ENCODE assay signal across 11 mouse cellular contexts in the genomic region with DNA sequence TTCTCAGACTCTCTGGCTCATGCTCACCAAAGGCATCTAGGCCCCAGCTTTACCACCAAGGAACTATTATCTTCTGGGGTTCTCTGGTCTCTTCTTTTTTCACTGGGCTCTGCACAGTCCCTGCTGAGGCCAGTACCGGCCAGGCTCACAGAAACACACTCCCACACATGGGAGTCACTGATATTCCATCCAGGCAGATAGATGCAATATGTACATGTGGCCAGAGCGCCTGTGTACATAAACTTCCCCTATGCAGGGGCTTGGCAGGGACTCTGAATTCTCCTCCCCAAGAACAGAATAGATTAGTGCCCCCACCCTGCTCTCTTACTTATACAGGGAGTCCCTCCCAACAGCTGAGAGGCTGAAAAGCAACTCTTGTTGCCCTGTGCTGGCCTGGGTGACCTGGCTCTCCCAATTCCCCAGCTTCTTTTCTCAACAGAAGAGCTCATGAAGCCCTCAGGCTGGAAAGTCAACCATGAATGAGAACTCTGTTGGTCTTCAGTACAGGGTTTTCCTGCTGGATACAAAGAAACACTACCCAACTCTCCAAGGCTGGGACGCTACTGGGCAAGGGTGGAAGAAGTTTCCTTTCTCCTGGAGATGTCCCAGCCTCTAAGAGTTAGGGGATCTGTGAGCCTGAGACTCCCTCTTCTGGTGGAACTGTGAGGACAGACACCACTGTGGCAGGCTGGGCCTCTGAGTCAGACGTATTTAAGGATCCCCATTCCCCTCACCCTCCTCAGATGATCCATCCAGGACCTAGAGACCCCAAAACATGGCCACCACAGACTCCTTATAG.
DNase-seq lines count a peak whose midpoint lies in the region; ATAC-seq and TF ChIP-seq lines count a peak whose summit lies in the region.
"Had no signal": no experiment of that assay in that cellular context is flagged by ENCODE, and none has a peak within 500 bp of the region (broad histone marks: within the 10 kb centered on the region; RNA-seq: fewer than 3 reads in every experiment).

No protein-coding gene starts in this region.

- no peaks in the 10 kb centered on the region for H3K27me3 ChIP-seq in heart, adult 2 months (ENCODE audit: control insufficient read depth, insufficient read depth, low read length)

- peak; percentile 29 for TF ChIP-seq CTCF in heart, adult 2 months (IDR thresholded peaks at IDR 0.05)
- TF ChIP-seq CTCF in lung, adult 2 months (IDR thresholded peaks at IDR 0.05; ENCODE audit: insufficient read depth, low read length), result peak; percentile 57
- peak; percentile 60 for TF ChIP-seq CTCF in brain, embryonic 14.5 days (IDR thresholded peaks at IDR 0.05; ENCODE audit: borderline replicate concordance, extremely low read depth, insufficient read depth, insufficient read length)

- no peak for ATAC-seq in megakaryocyte progenitor cell, adult 5-6 weeks (replicated peaks; ENCODE audit: poor library complexity)
- ATAC-seq: Patski had no signal

- DNase-seq in heart, adult 2 months, result no peak
- DNase-seq in heart, adult 8-10 months (ENCODE audit: low spot score), result no peak
- no peak for DNase-seq in lung, adult 2 months
- no peak for DNase-seq in lung, adult 18-20 months
- DNase-seq in brain, embryonic 14.5 days (ENCODE audit: low read depth), result peak; percentile 55
- DNase-seq in lung, postnatal 36 days, result peak; percentile 46
- DNase-seq in heart, postnatal 25 days (ENCODE audit: low spot score), result no peak
- DNase-seq: cerebellum, adult 11 months; liver, embryonic 13.5 days had no signal

- TF ChIP-seq EP300 in heart, adult 2 months (IDR thresholded peaks at IDR 0.05; ENCODE audit: insufficient read depth, low read depth, low read length), result no peak

- intact Hi-C loops in heart, adult 2 months (cut with DNase I), result no loop called here
- intact Hi-C loops in heart, postnatal 25 days (cut with DNase I), result no loop called here

- no peaks in the 10 kb centered on the region for H3K79me2 ChIP-seq in heart, adult 2 months (replicated peaks; ENCODE audit: control insufficient read depth, insufficient read depth, low read length)

- 43% methylated on average over 4 of the region's 4 CpGs for WGBS in heart, adult 2 months
- 46% methylated on average over 4 of the region's 4 CpGs for WGBS in lung, adult 2 months

- no peaks in the 10 kb centered on the region for H3K36me3 ChIP-seq in heart, adult 2 months (ENCODE audit: control insufficient read depth, insufficient read depth, low read length)
- H3K36me3 ChIP-seq: liver, embryonic 13.5 days had no signal

- no peak overlapping the region for H3K9ac ChIP-seq in heart, adult 2 months (ENCODE audit: low read depth, low read length)
- H3K9ac ChIP-seq: liver, embryonic 13.5 days had no signal

- H3K4me1 ChIP-seq in heart, adult 2 months (ENCODE audit: control insufficient read depth, insufficient read depth, low read length), result no peaks in the 10 kb centered on the region
- no peaks in the 10 kb centered on the region for H3K4me1 ChIP-seq in lung, adult 2 months (ENCODE audit: control insufficient read depth, insufficient read depth, low read length)
- H3K4me1 ChIP-seq: liver, embryonic 13.5 days had no signal

- no peak for TF ChIP-seq POLR2A in heart, adult 2 months (IDR thresholded peaks at IDR 0.05; ENCODE audit: insufficient read depth, low read depth, low read length)
- no peak for TF ChIP-seq POLR2A in lung, adult 2 months (IDR thresholded peaks at IDR 0.05; ENCODE audit: borderline replicate concordance, extremely low read depth, low read depth, low read length)
- TF ChIP-seq POLR2A in brain, embryonic 14.5 days (IDR thresholded peaks at IDR 0.05; ENCODE audit: borderline replicate concordance, extremely low read depth, insufficient read depth, insufficient read length, poor library complexity, severe bottlenecking), result no peak

- H3K27ac ChIP-seq in heart, adult 2 months, result no peak overlapping the region
- H3K27ac ChIP-seq: liver, embryonic 13.5 days had no signal

- no peak overlapping the region for H3K4me3 ChIP-seq in heart, adult 2 months
- H3K4me3 ChIP-seq in lung, adult 2 months (replicated peaks; ENCODE audit: extremely low read depth, low read depth, low read length), result no peak overlapping the region
- H3K4me3 ChIP-seq: liver, embryonic 13.5 days had no signal

Comparison
In these comparisons a context has a peak if more than half of its experiments do, and no peak if none do; other contexts are left out.
1. DNase-seq: peak in brain, embryonic 14.5 days (single experiment) and lung, postnatal 36 days (single experiment); none in heart, adult 2 months (0 of 2), heart, adult 8-10 months (single experiment), lung, adult 2 months (single experiment), lung, adult 18-20 months (0 of 2) and heart, postnatal 25 days (single experiment).
2. Peak in every context shown above with its lines, with median percentiles within 50 percentile points of each other: CTCF ChIP-seq.